Mouse (Mus musculus) inflammation-experienced regulatory T-cells, adult 6 months (primary cell): ENCODE data around the gene Sept10. TPM values are rescaled to one million over a fixed set of nuclear protein-coding genes. Genes with fewer than 3 reads are reported as not detected.

ENCODE experiments used
- ATAC-seq: one replicate; pipeline ENCODE4 v1.8.0; 2017
- polyA plus RNA-seq, 3 experiments: library from polyadenylated mRNA; unstranded; fragments of 100-300 nt; shearing (Covaris generic); gene quantifications; one replicate each; pipeline ENCODE4 v1.2.1; 2017

The Sept10 gene
- polyA plus RNA-seq = 1 to 10 TPM in 2 of 3 experiments, under 1 TPM in 1; 0.74 to 3.6 (median 1.4) TPM

DNA sequence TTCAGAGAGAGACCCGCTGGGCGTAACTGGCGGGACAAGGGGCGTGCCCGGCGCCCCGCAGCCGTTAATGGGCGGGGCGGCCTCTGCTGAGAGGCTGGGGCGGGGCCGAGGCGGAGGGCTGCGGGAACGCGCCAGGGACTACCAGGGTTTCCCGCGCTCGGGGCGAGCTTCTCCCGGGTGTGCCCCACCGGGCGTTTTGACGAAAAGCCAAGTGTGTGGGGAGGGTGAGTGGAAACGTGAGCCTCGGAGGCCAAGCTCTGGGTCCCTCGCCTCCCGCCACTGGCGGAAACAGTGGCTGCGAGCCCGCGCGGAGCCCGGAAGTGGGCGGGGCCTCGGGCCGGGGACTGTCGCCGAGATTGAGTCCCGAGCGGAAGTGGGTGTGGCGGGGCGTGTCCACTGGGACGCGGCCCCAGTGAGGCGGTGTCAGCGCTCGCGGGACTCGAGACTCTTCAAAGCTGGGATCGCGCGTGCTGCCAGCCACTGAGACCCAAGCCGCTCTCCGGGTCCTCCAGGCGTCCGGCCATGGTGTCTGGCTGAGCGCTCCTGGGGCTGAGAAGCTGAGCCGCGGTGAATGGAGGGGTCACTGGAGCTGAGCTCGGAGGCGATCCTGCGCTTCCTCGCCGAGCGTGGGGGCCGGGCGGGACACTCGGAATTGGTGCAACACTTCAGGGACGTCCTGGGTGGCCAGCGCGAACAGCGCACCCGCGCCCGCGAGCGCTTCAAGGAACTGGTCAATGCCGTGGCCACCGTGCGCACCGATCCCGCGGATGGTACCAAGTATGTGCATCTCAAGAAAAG lies at the start of gene Sept10, which contains the start of gene Sowahc:
Sept10 (minus strand) TSS at position 375 of the 798 bp plus-strand sequence.
Sowahc (plus strand) TSS at position 481 of the 798 bp plus-strand sequence.
- peak; percentile 93 for ATAC-seq

DNA sequence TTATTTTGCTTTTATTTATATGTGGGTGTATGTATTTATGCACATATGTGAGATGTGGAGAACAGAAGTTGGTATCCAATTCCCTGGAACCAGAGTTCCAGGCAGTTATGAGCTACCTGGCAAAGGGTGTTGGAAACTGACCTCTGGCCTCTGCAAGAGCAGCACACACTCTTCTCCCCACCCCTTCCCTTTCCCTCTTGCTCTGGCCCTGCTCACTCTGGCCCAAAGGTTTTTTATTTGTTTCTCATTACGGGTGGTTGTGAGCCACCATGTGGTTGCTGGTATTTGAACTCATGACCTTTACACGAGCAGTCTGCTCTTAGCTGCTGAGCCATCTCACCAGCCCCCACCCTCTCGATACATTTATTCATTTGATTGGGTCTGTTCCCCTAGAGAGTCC lies 47.1 kb upstream of the Sept10 start:
- ATAC-seq = no peak

DNA sequence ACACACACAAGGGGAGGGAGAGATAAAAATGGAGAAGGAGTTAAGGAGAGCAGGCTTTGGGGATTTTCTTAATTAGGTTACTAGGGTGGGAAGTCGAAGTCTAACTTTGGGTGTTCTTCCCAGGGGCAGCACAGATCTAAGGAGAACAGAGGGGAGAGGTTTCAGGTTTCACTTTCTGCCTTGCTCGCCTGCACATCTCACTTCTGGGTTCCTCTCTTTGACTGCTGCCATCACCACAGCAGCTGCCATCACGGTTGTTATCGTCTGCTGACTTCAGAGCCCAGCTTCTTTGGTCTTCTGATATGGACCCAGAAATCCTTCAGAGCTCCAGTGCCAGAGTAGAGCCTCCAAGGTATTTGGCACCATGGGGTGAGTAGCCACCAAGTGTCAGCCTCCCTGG lies 46.5 kb upstream of the Sept10 start:
- ATAC-seq = no peak

DNA sequence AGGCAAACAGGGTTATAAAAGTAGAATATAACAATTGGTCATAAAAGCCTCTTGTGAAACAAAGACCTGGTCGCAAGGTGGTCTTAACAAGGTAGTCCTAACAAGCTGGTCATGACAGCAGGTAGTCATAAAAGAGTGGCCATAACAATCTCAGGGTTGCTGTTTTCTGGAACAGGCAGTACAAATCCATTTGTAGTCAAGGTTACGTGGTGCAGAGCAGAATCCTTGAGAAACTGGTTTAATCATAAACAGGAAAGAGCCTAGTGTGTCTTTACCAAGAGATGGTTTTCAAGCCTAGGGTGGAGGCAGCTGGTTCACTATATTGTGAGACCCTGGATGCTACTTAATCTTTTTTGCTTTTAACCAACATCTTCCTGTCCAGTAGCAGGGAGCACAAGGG lies 45.6 kb upstream of the Sept10 start:
- ATAC-seq = no peak

DNA sequence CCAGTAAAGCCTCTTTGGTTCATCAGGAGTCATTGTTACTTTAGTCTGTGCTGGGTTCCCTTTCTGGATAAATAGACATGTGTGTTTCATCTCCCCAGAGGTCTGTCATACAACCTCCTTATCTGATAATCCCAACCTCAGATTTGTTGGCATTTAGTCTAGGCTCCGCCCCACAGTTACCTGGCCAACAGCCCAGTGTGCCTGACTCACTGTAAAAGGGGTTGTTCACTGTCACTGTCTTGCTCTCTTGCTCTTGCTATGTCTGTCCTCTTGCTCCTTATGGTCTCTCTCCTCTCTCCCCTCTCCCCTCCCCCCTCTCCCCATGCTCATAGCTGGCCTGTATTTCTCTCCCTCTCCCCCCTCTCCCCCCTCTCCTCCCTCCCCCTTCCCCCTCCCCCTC lies 44.5 kb upstream of the Sept10 start:
- no peak for ATAC-seq

DNA sequence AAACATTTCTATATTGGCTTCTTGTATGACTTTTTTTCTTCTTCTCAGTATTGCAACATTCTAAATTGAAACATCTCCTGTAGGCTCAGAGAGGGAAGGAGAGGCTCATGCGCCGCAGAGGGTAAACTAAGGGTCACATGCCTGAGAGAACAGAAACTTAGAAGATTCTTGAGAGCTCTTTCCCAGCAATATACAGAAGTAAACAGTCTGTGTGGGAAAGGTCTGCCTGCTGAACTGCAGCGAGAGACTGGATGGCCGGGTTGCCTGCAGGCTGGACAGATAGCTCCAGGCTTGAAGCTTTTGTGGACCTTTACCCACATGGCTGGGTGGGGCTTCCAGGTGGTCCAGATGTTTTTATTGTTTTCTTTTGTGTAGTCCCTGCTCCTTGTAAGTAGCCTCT lies 44.0 kb upstream of the Sept10 start:
- ATAC-seq = no peak

DNA sequence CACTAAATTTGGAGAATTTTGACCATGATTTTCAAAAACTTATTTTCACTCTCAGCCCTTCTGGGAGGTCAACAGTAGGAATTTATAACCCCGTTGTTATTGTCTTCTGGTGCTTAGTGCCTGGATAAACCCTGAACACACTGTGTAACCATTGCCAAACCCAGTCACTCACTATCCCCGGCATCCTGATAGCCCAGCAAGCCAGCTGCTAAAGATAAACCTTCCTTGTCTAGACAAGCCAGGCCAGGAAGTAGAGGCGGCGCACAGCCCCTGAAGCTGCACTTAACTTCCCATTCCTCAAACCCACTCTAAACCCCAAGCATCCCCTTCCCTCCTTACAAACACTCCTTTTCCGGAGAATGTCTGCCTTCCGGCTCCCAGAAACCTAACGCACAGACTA lies 43.4 kb upstream of the Sept10 start:
- no peak for ATAC-seq

DNA sequence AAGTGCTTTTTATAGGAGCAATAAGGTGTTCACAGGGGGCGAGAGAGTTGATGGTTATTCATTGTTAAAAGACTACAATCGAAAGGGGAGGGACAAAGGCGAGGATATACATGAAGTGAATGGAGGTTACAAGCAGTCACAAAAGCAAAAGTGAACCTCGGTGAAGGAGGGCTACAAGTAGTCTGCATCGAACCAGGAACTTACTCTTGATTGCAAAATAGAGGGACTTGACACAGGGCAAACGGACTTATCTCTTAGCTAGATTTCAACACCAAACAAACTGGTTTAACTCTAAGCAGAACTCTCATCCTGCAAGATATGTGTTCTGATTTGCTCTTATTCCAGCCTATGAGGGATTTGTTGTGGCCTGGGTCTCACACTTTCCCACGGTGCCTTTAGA lies 41.3 kb upstream of the Sept10 start:
- ATAC-seq = no peak

DNA sequence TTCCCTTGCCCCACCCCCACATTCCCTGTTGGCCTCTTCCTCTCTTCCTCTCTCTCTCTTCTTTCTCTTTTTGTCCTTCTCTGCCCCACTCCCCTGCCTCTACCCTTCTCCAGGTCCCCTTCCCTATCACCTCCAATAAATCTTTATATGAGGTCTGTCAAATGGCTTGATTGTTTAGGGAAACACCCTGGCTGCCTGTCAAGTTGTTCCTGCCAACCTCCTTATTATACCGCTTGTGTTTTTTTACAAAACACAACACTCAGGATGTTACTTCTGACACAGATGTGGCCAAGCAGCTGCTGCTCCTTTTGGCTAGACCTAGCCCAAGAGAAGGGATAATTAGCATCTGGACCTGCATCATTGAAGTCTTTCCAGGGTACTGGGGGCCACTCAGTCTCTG lies 40.4 kb upstream of the Sept10 start:
- no peak for ATAC-seq

DNA sequence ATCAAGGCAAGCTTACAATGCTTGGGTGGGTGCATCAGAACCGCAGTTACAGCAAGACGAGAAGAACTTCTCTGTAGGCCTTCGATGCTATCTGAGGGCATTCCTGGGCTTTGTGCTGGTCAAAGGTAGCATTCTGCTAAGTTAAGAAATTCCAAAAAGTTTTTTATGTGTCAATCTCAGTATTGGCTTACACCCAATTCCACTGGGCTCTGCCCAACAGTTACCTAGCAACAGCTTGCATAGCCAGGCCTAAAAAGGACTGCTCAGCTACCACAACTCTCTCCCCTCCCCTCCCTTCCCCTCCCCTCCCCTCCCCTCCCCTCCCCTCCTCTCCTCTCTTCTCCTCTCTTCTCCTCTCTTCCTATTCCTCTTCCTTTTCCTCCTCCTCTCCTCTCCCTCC lies 40.0 kb upstream of the Sept10 start:
- no peak for ATAC-seq

DNA sequence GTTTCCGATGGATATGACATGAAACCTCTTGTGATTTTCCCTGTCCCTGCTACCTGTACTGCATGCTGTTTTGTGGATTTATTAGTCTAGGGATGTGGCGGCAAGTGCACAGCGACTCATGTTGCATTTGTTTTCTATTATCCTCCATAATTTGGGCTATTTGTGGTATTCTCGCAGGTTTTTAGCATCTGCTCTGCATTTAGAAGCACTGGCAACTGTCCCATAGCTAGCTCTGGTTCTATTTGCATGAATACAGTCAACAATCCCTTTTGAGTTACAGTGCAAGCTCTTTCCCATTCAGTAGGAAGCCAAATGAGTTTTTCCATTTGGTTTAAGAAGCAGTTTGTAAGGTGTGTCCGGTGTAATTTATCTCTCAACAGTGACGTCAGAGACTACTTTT lies 37.9 kb upstream of the Sept10 start:
- ATAC-seq = no peak

DNA sequence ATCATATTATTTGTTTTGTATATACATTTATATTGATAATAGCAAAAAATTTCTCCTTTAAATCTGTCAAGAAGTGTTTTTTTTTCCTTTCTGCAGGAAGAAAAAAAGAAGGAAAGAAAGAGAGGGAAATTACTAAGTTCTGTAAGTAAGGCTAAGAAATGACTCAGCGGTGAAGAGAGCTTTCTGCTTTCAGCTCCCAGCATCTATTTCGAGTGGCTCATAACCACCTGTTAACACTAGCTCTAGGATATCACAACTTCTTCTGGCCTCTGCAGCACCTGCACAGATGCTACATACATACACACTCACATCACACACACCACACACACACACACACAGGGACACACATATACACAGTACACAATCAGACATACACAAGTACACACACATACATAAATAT lies 34.9 kb upstream of the Sept10 start:
- no peak for ATAC-seq

DNA sequence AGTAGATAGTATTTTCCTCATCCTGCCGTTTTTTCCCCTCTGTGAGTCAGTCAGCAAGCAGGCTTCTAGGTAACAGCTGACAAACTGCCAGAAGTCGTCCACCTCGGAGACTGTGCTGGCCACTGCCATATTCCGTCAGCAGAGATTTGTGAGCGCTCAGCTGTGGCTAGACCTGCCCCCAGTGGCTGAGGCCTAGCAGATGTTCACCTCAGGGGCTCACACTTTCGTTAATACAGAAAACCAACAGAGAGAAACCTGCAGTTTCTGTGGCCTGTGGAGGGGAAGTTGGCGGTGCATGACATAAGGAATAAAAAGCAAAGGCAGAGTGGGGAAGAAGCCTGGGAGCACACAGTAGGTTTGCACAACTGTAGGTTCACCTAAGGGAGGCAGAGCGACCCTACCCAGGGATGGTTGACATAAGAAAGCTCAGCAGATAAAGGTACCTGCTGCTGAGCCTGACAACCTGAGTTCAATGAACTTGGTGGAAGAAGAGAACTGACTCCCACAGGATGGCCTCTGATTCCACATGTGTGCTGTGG lies 32.0 kb upstream of the Sept10 start:
- no peak for ATAC-seq

DNA sequence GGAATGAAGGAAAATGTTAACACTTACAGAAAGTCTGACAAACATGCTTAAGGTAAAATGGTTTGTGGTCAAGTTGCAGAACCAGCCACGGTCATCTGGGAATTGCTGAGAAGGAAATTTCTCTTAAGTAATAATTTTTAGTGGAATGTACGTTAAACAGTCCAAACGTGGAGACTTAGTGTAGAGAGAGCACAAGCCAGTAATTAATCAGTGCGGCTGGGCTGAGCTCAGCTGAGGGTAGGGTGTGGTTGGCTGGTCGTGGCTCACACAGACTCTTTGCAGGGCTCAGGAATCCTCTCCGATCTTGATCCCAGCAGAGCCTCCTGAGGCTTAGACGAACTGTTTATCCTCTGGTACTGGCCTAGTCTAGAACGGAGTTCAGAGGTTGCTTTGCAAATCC lies 30.7 kb upstream of the Sept10 start:
- no peak for ATAC-seq

DNA sequence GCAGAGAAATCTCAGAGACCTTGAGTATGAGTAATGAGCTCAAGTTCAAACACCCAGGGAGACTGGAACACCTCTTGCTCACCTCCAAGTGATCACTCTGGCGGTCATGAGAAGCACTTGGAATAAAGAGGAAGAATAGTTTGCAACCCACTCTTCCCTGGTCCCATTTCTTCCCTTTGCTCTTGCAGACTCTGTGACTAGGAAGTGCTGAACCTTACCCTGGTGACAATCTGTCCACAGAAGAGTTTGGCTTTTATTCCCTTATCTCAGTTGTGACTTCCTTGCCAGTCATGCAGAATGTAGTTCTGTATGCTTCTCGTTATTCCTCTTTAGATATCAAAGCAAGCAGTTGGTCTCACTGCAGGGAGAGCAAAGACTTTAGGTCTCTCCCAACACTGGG lies 30.3 kb upstream of the Sept10 start:
- ATAC-seq = no peak

DNA sequence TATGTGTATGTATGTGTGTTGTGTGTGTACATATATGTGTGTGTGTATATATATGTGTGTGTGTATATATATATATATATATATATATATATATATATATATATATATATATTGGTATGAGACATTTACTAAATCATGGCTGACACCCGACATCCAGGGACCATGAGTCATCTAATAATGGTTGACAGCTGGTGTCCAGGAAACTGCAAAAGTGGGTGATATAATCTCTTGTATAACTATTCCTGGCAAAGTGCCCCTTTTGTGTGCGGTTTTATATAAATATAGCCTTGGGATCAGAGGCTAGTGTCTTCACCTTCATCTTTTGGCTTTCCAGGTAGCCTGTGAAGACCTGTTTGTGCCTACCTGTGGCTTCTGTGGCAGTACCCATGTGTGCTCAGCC lies 29.0 kb upstream of the Sept10 start:
- ATAC-seq = no peak

DNA sequence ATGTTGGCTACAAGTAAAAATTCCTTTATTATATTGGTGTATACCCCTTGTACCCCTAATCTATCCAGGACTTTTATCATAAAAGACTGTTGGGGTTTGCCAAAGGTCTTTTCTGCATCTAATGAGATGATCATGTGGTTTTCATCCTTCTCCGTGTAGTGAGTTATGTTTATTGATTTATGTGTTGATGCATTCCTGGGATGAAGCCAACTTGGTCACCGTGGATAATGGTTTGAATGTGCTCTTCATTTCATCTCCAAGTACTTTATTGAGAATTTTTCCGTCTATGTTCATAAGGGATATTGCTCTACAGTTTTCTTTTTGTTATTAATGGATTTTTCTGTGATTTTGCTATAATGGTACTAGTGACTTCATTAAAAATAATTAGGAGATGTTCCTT lies 27.9 kb upstream of the Sept10 start:
- no peak for ATAC-seq

DNA sequence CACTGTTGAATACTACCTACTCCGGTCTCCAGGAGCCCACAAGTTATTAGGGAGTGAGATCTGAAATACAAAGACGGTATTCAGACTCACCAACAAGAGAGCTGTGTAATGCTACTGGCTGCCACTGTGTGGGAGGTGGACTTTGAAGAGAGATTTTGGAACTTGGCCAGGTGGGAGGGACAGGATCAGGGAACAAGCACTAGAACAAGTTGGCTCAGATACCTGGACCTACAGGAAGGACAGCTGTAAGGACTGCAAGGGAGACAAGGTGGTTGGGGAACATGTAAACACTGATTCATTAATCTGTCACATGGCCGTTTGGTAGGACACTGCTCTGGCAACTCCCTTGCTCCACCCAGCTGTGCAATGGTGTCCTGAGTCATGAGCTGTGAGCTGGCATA lies 19.5 kb upstream of the Sept10 start:
- no peak for ATAC-seq

DNA sequence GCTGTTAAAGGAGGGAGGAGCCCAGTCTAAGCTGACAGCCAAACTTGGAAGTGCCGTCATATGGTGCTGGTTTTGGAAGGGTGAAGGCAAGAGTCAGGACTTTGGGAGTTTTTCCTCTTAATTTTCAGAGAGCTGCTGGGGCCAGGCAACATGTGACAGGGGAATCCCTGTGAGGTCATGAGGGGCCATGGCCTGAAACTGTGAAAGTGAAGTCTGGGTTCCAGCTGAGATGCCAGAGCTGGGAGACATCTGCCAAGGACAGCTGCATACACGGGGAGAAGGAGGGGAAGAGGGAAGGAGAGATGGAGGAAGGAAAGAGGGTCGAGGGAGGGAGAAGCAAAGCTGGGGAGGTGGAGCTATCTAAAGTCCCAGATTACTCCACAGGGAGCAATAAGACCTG lies 16.1 kb upstream of the Sept10 start:
- ATAC-seq = no peak

DNA sequence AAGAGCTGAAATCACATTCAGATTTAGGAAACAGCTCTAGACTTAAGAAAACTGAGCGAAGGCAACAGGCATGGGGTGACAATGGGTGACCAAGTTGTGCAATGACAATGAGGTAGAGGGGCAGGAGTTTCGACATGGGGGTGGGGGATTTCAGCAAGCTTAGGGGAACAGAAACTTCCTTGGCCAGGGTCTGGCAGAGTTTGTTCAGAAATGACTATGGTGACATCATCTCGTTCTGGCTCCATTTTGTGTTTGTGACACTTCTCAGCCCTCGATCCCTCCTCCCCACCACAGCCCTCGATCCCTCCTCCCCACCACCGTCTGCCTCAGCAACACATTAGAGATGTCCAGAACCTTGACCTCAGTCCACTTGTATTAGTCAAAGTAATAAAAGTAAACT lies 14.8 kb upstream of the Sept10 start:
- ATAC-seq = no peak

DNA sequence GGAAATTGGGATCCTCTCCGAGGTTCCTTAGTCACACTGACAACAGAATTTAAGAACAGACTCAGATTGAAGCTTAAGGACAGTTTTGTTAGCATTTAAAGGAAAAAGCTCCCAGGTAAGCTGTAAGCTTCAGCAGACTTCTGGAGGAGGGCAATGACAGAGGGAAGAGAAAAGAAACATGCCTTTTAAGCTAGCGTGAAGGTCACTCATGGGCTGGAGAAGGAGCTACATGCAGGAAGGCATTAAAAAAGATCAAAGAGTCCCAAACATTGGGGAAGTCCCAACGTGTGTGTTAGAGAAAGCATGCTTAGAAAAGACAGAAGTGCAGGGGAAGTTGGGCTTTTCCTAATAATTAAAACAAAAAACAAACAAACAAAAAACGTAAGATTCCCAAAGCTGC lies 14.2 kb upstream of the Sept10 start:
- ATAC-seq = no peak

DNA sequence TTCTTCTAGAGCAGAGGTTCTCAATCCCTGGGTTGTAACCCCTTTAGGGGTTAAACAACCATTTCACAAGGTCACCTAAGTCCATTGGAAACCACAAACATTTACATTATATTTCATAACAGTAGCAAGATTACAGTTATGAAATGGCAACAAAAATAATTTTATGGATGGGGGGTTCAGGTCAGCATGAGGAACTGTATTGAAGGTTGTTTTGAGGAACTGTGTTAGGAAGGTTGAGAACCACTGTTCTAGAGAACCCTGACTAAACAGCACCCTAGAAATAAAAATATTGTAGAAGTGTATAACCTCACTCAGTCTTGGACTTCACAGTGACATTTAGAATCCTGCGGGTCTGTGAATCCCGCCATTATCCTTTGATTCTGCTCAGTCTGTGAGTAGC lies 13.6 kb upstream of the Sept10 start:
- ATAC-seq = no peak

DNA sequence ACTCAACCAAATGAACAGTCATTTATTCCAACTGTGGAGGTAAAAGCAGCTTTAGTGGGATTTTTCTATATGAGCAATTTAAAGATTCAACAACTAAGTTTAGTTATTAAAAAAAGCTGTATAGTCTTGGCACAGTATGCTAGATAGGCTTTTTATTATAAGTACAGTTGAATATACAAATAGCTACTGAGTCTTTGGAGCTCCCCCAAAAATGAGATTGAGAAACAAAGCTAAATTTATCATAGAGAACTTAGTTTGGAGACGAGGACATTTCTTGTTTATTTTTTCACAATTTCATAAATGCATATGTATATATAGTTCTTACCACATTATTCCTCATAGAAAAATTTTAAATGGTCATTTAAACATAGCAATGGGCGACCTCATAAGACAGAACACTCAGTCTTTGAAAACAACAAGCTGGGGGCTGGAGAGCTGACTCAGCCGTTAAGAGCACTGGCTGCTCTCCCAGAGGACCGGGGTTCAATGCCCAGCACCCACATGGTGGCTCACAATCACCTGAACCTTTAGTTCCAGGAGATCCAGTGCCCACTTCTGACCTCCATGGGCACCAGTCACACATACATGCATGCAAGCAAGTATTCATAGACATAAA lies 7.7 kb upstream of the Sept10 start:
- ATAC-seq = no peak

DNA sequence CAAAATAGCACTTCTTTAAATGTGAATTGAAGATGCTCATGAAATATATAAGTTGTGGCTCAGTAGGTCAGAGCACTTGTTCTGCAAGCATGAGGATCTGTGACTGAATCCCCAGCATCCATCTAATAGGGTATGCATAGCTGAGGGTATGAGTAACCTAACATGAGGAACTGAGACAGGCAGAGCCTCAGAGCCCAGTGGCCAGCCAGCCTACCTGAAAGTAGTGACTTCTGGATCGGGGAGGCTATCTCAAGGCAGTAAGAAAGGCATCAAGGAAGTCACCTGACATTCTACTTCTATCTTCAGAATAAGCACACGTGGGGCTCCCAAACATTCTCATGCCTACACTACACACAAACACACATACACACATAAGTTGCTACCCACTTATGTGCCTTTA lies 3.5 kb upstream of the Sept10 start:
- ATAC-seq = no peak
